Mouse (Mus musculus) lung, adult 2 months (tissue): ENCODE results near the gene Tbx3. TPM values are rescaled to one million over a fixed set of nuclear protein-coding genes. Genes with fewer than 3 reads are reported as not detected.

ENCODE experiments used
- DNase-seq: peaks from one replicate; pipeline ENCODE4 v3.0.0; 2022
- H3K4me1 ChIP-seq: fragments of 200-500 bp; 2 replicates; pipeline ENCODE4 v1.6.1; 2011; ENCODE audit warnings: low read length; ENCODE audit not compliant: control insufficient read depth, insufficient read depth
- H3K4me3 ChIP-seq: fragments of 200-500 bp; replicated peaks from 2 replicates; pipeline ENCODE3; 2011; ENCODE audit warnings: low read depth, mild to moderate bottlenecking, control low read depth, low read length; ENCODE audit errors: extremely low read depth
- CTCF ChIP-seq: fragments of 200-500 bp; IDR thresholded peaks from 2 replicates; pipeline ENCODE4 v1.5.1; 2011; ENCODE audit warnings: mild to moderate bottlenecking, low read length, control low read depth; ENCODE audit not compliant: insufficient read depth
- POLR2A ChIP-seq: fragments of 200-500 bp; IDR thresholded peaks from 2 replicates; pipeline ENCODE4 v1.6.1; 2011; ENCODE audit warnings: low read depth, mild to moderate bottlenecking, control low read depth, low read length, borderline replicate concordance; ENCODE audit errors: extremely low read depth
- WGBS: fragments of 180-500 bp; shearing (Covaris S2); methylation state at CpG from one replicate; pipeline ENCODE4 v1.1.7; 2018; 5-methylcytosine and 5-hydroxymethylcytosine counted together
- polyA plus RNA-seq: library from polyadenylated mRNA; depleted of rRNA; stranded (reverse); fragments of >200 nt; gene quantifications from 2 replicates; pipeline ENCODE4 v1.2.3, GENCODE M21; 2012

Tbx3 gene
- polyA plus RNA-seq, 1 experiment, result 135 TPM

- no peak for DNase-seq
- Histone ChIP-seq H3K4me3 (peak overlapping the region; percentile 40), H3K4me1 (peaks cover 7% of the 10 kb centered on the region; the same call in 1 of the 2 replicates)
- TF ChIP-seq POLR2A (no peak), CTCF (no peak)
Measured at GRCm38 (mm10) chr5:119679084-119679483, 8.6 kb downstream of the Tbx3 start.

- DNase-seq, result no peak
- H3K4me1 ChIP-seq, result peaks cover 7% of the 10 kb centered on the region; the same call in 1 of the 2 replicates
- 38% methylated on average over 10 of the region's 10 CpGs for WGBS
- peak overlapping the region; percentile 62 for H3K4me3 ChIP-seq
- TF ChIP-seq POLR2A, result no peak
- TF ChIP-seq CTCF, result no peak
Measured at GRCm38 (mm10) chr5:119679614-119680328, 9.3 kb downstream of the Tbx3 start.

GRCm38 (mm10) chr5:119680329-119681010 is 10.0 kb downstream of the Tbx3 start:
- DNase-seq, result no peak
- Histone ChIP-seq H3K4me1 (peaks cover 7% of the 10 kb centered on the region; the same call in 1 of the 2 replicates), H3K4me3 (peak overlapping the region; percentile 62)
- WGBS, result 17% methylated on average over 62 of the region's 62 CpGs
- TF ChIP-seq POLR2A (0 out of 2 replicates have a peak, but pooled peaks have one; percentile 7), CTCF (no peak)

GRCm38 (mm10) chr5:119681011-119681832 is 10.8 kb downstream of the Tbx3 start:
- DNase-seq, result no peak
- WGBS, result 20% methylated on average over 8 of the region's 8 CpGs
- Histone ChIP-seq H3K4me1 (peaks cover 6% of the 10 kb centered on the region; the same call in 1 of the 2 replicates), H3K4me3 (peak overlapping the region; percentile 61)
- TF ChIP-seq POLR2A (no peak), CTCF (no peak)

GRCm38 (mm10) chr5:119681833-119682210 is 11.4 kb downstream of the Tbx3 start:
- Histone ChIP-seq H3K4me3 (peak overlapping the region; percentile 19), H3K4me1 (peaks cover 5% of the 10 kb centered on the region; the same call in 1 of the 2 replicates)
- WGBS, result 32% methylated on average over 4 of the region's 4 CpGs
- no peak for DNase-seq
- TF ChIP-seq POLR2A, result no peak
- no peak for TF ChIP-seq CTCF

GRCm38 (mm10) chr5:119682646-119683515 is 12.4 kb downstream of the Tbx3 start:
- Histone ChIP-seq H3K4me3 (peak overlapping the region; percentile 51), H3K4me1 (peaks cover 2% of the 10 kb centered on the region; the same call in 1 of the 2 replicates)
- WGBS, result 20% methylated on average over 40 of the region's 40 CpGs
- no peak for TF ChIP-seq POLR2A
- no peak for TF ChIP-seq CTCF
- DNase-seq, result no peak

GRCm38 (mm10) chr5:119683861-119684260 is 13.4 kb downstream of the Tbx3 start:
- no peak for TF ChIP-seq CTCF
- TF ChIP-seq POLR2A, result no peak
- WGBS, result 38% methylated on average over 5 of the region's 5 CpGs
- peaks cover 2% of the 10 kb centered on the region; the same call in 1 of the 2 replicates for H3K4me1 ChIP-seq
- no peak overlapping the region for H3K4me3 ChIP-seq
- DNase-seq, result no peak

- TF ChIP-seq POLR2A (no peak; the same call in 1 of the 2 replicates), CTCF (no peak)
- 23% methylated on average over 15 of the region's 15 CpGs for WGBS
- no peak for DNase-seq
- H3K4me1 ChIP-seq, result no peaks in the 10 kb centered on the region; the same call in 1 of the 2 replicates
- no peak overlapping the region for H3K4me3 ChIP-seq
Measured at GRCm38 (mm10) chr5:119684701-119685391, 14.4 kb downstream of the Tbx3 start.
